Mouse (Mus musculus) midbrain, embryonic 10.5 days (tissue): ENCODE measurements around the gene Slc4a11. TPM values are rescaled to one million over a fixed set of nuclear protein-coding genes. Genes with fewer than 3 reads are reported as not detected.

ENCODE experiments used
- DNase-seq: peaks from one replicate; pipeline ENCODE4 v3.0.0-alpha.2; 2017; ENCODE audit warnings: low spot score
- H3K27ac ChIP-seq: fragments of 300-500 bp; sonication (generic); replicated peaks from 2 replicates; pipeline ENCODE4 v1.5.1; 2016; ENCODE audit warnings: mild to moderate bottlenecking
- H3K27me3 ChIP-seq: fragments of 300-500 bp; sonication (generic); 2 replicates; pipeline ENCODE4 v1.6.1; 2016; ENCODE audit warnings: low read depth, mild to moderate bottlenecking; ENCODE audit not compliant: poor library complexity, severe bottlenecking
- H3K36me3 ChIP-seq: fragments of 300-500 bp; sonication (generic); 2 replicates; pipeline ENCODE4 v1.6.1; 2016; ENCODE audit warnings: mild to moderate bottlenecking, moderate library complexity
- H3K4me1 ChIP-seq: fragments of 300-500 bp; sonication (generic); 2 replicates; pipeline ENCODE4 v1.6.1; 2016
- H3K4me3 ChIP-seq: fragments of 300-500 bp; sonication (generic); 2 replicates; pipeline ENCODE4 v1.5.1; 2016; ENCODE audit warnings: mild to moderate bottlenecking, moderate library complexity
- H3K9me3 ChIP-seq: fragments of 300-500 bp; sonication (generic); replicated peaks from 2 replicates; pipeline ENCODE4 v1.6.1; 2016; ENCODE audit warnings: mild to moderate bottlenecking
- WGBS: fragments of 180-500 bp; shearing (Covaris S2); methylation state at CpG from one replicate; pipeline ENCODE4 v1.1.7; 2016; 5-methylcytosine and 5-hydroxymethylcytosine counted together
- polyA plus RNA-seq: library from polyadenylated mRNA; unstranded; fragments of >200 nt; fragmentation: Nextera tagmentation; extraction: Ambion mirVana; gene quantifications from 2 replicates; pipeline ENCODE4 v1.2.1, GENCODE M21; 2016

Slc4a11 gene
- 0.31 and 0.57 TPM in 2 replicates for polyA plus RNA-seq

GRCm38 (mm10) chr2:130697153-130697810 lies at the start of gene Slc4a11:
TSS of gene Slc4a11 (minus strand) at chr2:130697519.
- H3K4me3 ChIP-seq = peak within 1 kb of the TSS; percentile 70
- peaks cover 22% of the 10 kb centered on the region for H3K4me1 ChIP-seq
- no peaks in the 10 kb centered on the region for H3K36me3 ChIP-seq
- no peaks in the 10 kb centered on the region for H3K9me3 ChIP-seq
- peaks cover 70% of the 10 kb centered on the region for H3K27me3 ChIP-seq
- under 1% methylated on average over 65 of the region's 65 CpGs for WGBS
- peak; percentile 63 for DNase-seq
- peak within 1 kb of the TSS; percentile 10 for H3K27ac ChIP-seq

GRCm38 (mm10) chr2:130743576-130743975 lies 46.3 kb upstream of the Slc4a11 start:
- WGBS = 94% methylated on average over 1 of the region's 1 CpGs
- no peak for DNase-seq
- Histone ChIP-seq H3K27me3 (no peaks in the 10 kb centered on the region), H3K4me3 (no peak overlapping the region), H3K9me3 (peaks cover 8% of the 10 kb centered on the region; the same call in 1 of the 2 replicates), H3K4me1 (peaks cover 13% of the 10 kb centered on the region), H3K36me3 (peaks cover 86% of the 10 kb centered on the region), H3K27ac (no peak overlapping the region)

DNA sequence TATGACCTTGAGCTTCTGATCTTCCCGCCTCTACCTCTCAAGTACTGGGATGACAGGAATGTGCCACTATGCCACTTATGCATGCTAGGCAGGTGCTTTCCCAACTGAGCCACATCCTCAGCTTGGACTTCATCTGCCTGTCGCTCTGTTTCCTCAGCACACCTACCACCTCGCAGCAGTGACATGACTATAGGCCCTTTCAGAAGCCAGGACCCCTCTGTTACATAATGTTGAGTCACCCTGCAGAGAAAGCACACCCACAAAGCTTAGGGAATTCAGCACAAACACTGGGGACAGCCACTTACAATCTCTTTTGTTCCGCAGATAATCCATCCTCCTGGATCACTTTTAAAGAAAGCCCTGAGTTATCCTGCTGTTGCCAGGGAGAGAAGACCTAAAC lies 42.8 kb upstream of the Slc4a11 start:
- Histone ChIP-seq H3K4me1 (peaks cover 13% of the 10 kb centered on the region), H3K27ac (no peak overlapping the region), H3K4me3 (no peak overlapping the region), H3K36me3 (peaks cover 84% of the 10 kb centered on the region), H3K9me3 (peaks cover 4% of the 10 kb centered on the region; the same call in 1 of the 2 replicates), H3K27me3 (no peaks in the 10 kb centered on the region)
- DNase-seq = no peak
- WGBS = 32% methylated on average over 4 of the region's 4 CpGs

GRCm38 (mm10) chr2:130738019-130738418 lies 40.7 kb upstream of the Slc4a11 start:
- 83% methylated on average over 6 of the region's 6 CpGs for WGBS
- DNase-seq = no peak
- Histone ChIP-seq H3K27me3 (no peaks in the 10 kb centered on the region), H3K4me3 (no peak overlapping the region), H3K4me1 (peaks cover 13% of the 10 kb centered on the region), H3K36me3 (peaks cover 80% of the 10 kb centered on the region), H3K27ac (no peak overlapping the region), H3K9me3 (no peaks in the 10 kb centered on the region)

- H3K9me3 ChIP-seq = no peaks in the 10 kb centered on the region
- H3K27me3 ChIP-seq = no peaks in the 10 kb centered on the region
- H3K27ac ChIP-seq = no peak overlapping the region
- no peak for DNase-seq
- peaks cover 85% of the 10 kb centered on the region for H3K36me3 ChIP-seq
- peaks cover 7% of the 10 kb centered on the region for H3K4me1 ChIP-seq
- no peak overlapping the region for H3K4me3 ChIP-seq
- WGBS = 84% methylated on average over 5 of the region's 5 CpGs
Measured at GRCm38 (mm10) chr2:130735281-130735680, 38.0 kb upstream of the Slc4a11 start.

GRCm38 (mm10) chr2:130733444-130733843 lies 36.1 kb upstream of the Slc4a11 start:
- H3K27me3 ChIP-seq = no peaks in the 10 kb centered on the region
- 94% methylated on average over 2 of the region's 3 CpGs for WGBS
- H3K4me1 ChIP-seq = no peaks in the 10 kb centered on the region
- H3K36me3 ChIP-seq = peaks cover 86% of the 10 kb centered on the region
- no peak overlapping the region for H3K4me3 ChIP-seq
- DNase-seq = no peak
- H3K9me3 ChIP-seq = no peaks in the 10 kb centered on the region
- no peak overlapping the region for H3K27ac ChIP-seq

DNA sequence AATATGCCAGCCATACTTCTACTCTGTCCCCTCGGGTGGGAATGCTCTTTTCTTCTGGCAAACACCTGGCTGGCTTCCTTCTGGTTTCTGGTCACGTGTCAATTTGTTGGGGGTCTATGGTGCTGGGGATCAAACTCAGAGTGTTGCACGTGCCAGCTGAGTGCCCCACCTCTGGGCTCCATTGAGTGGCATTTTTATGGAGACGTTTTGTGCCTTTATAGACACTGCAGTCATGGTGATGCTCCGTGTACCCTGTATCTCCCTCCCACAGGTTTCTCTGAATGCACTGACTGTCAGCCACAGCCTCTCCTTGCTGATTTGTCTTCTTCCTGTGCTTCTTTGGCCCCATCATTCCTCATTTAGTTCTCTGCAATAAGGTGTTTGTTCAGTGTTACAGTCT lies 34.5 kb upstream of the Slc4a11 start:
- Histone ChIP-seq H3K4me1 (no peaks in the 10 kb centered on the region), H3K36me3 (peaks cover 86% of the 10 kb centered on the region), H3K27me3 (no peaks in the 10 kb centered on the region), H3K27ac (no peak overlapping the region), H3K4me3 (no peak overlapping the region), H3K9me3 (no peaks in the 10 kb centered on the region)
- no peak for DNase-seq
- WGBS = 68% methylated on average over 5 of the region's 5 CpGs

GRCm38 (mm10) chr2:130730746-130731145 lies 33.4 kb upstream of the Slc4a11 start:
- Histone ChIP-seq H3K36me3 (peaks cover 87% of the 10 kb centered on the region), H3K27me3 (no peaks in the 10 kb centered on the region), H3K9me3 (no peaks in the 10 kb centered on the region), H3K4me1 (no peaks in the 10 kb centered on the region), H3K4me3 (no peak overlapping the region), H3K27ac (no peak overlapping the region)
- no peak for DNase-seq
- 88% methylated on average over 9 of the region's 9 CpGs for WGBS

DNA sequence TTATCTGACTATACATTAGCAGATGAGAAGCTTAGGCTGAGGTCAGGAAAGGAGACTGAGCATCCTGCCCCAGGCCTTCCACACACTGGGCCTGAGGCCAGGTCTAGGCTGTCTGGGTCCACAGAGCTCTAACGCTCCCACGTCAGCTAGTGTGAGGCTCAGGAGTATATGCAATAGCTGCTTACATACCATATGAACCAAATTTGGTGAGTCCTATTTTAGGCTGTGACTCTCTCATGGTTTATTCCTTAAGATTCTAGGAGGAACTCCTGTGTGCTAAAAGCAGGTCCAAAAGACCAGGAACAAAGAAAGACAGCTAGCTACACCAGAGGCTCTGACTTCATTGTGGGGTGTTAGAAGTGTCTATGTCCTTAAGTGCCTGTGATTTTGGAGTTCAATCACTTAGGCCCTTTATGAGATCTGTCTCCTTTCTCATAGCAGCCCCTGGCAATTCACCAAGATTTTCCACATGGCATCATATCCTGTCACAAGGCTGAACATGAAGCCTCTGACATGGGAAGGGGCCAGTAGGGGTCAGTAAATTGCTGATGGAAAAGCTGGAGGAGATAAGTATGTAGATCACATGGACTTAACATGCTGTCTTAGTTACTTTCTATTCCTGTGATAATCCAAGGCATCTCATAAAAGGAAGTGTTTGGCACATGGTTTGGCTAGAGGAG lies 31.7 kb upstream of the Slc4a11 start:
- Histone ChIP-seq H3K9me3 (no peaks in the 10 kb centered on the region), H3K27me3 (no peaks in the 10 kb centered on the region), H3K27ac (no peak overlapping the region), H3K4me1 (no peaks in the 10 kb centered on the region), H3K4me3 (no peak overlapping the region), H3K36me3 (peaks cover 87% of the 10 kb centered on the region)
- WGBS = 99% methylated on average over 2 of the region's 2 CpGs
- no peak for DNase-seq

- H3K36me3 ChIP-seq = peaks cover 81% of the 10 kb centered on the region
- 93% methylated on average over 1 of the region's 1 CpGs for WGBS
- H3K4me3 ChIP-seq = no peak overlapping the region
- no peak overlapping the region for H3K27ac ChIP-seq
- H3K4me1 ChIP-seq = no peaks in the 10 kb centered on the region
- no peaks in the 10 kb centered on the region for H3K9me3 ChIP-seq
- DNase-seq = no peak
- H3K27me3 ChIP-seq = no peaks in the 10 kb centered on the region
Measured at GRCm38 (mm10) chr2:130727752-130728151, 30.4 kb upstream of the Slc4a11 start.

- H3K27me3 ChIP-seq = no peaks in the 10 kb centered on the region
- DNase-seq = no peak
- no peaks in the 10 kb centered on the region for H3K9me3 ChIP-seq
- H3K36me3 ChIP-seq = peaks cover 62% of the 10 kb centered on the region
- 85% methylated on average over 4 of the region's 4 CpGs for WGBS
- H3K27ac ChIP-seq = no peak overlapping the region
- H3K4me1 ChIP-seq = no peaks in the 10 kb centered on the region
- H3K4me3 ChIP-seq = no peak overlapping the region
Measured at GRCm38 (mm10) chr2:130724369-130724768, 27.1 kb upstream of the Slc4a11 start.

DNA sequence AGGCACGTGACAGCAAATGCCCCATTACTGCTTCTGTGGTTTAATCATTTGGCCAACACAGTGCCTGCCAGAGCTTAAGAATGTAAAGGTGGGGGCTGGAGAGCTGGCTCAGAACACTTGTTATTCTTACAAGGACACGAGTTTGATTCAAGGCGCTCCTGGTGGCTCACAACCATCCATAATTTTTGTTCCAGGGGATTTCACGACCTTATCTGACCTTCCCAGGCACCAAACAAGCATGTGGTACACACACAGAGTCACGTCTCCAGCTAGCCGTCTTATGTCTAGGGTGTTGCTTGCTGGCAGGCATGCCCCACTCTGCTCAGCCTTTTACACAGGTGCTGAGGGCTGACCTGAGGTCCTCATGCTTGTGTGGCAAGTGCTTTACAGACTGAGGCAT lies 20.6 kb upstream of the Slc4a11 start:
- H3K4me1 ChIP-seq = no peaks in the 10 kb centered on the region
- no peak overlapping the region for H3K4me3 ChIP-seq
- H3K27me3 ChIP-seq = no peaks in the 10 kb centered on the region
- 79% methylated on average over 6 of the region's 6 CpGs for WGBS
- no peak for DNase-seq
- no peaks in the 10 kb centered on the region for H3K9me3 ChIP-seq
- no peak overlapping the region for H3K27ac ChIP-seq
- peaks cover 41% of the 10 kb centered on the region for H3K36me3 ChIP-seq

GRCm38 (mm10) chr2:130707057-130707456 lies 9.7 kb upstream of the Slc4a11 start:
- no peak for DNase-seq
- Histone ChIP-seq H3K4me3 (no peak overlapping the region), H3K27ac (no peak overlapping the region; the same call in 1 of the 2 replicates), H3K27me3 (no peaks in the 10 kb centered on the region), H3K36me3 (peaks cover 27% of the 10 kb centered on the region), H3K9me3 (no peaks in the 10 kb centered on the region), H3K4me1 (peaks cover 9% of the 10 kb centered on the region)
- 71% methylated on average over 10 of the region's 10 CpGs for WGBS
